Mouse (Mus musculus) heart, postnatal 0 days (tissue): ENCODE measurements around the gene Tubb2a. TPM values are rescaled to one million over a fixed set of nuclear protein-coding genes. Genes with fewer than 3 reads are reported as not detected.

Experiments
- ATAC-seq: fragments of 200-750 bp; cut with Nextera tagmentation; 2 replicates; pipeline ENCODE4 v1.8.0; 2017; ENCODE audit warnings: low read depth, moderate number of reproducible peaks, moderate library complexity; ENCODE audit not compliant: insufficient read depth
- DNase-seq: peaks from one replicate; pipeline ENCODE4 v3.0.0-alpha.2; 2016; ENCODE audit warnings: low spot score
- H3K27ac ChIP-seq: fragments of 300-500 bp; sonication (generic); 2 replicates; pipeline ENCODE4 v1.5.1; 2014; ENCODE audit warnings: low read depth, mild to moderate bottlenecking
- H3K27me3 ChIP-seq: fragments of 300-500 bp; sonication (generic); 2 replicates; pipeline ENCODE4 v1.6.1; 2014; ENCODE audit warnings: low read length, mixed read lengths; ENCODE audit not compliant: control insufficient read depth, insufficient read depth
- H3K36me3 ChIP-seq: fragments of 300-500 bp; sonication (generic); replicated peaks from 2 replicates; pipeline ENCODE4 v1.6.1; 2014; ENCODE audit warnings: low read length, mixed read lengths; ENCODE audit not compliant: control insufficient read depth, insufficient read depth
- H3K4me1 ChIP-seq: fragments of 300-500 bp; sonication (generic); 2 replicates; pipeline ENCODE4 v1.6.1; 2014; ENCODE audit warnings: antibody characterized with exemption; ENCODE audit not compliant: control insufficient read depth, insufficient read depth
- H3K4me2 ChIP-seq: fragments of 300-500 bp; sonication (generic); 2 replicates; pipeline ENCODE4 v1.6.1; 2014; ENCODE audit warnings: low read depth, mild to moderate bottlenecking, low read length, moderate library complexity
- H3K4me3 ChIP-seq: fragments of 300-500 bp; sonication (generic); 2 replicates; pipeline ENCODE4 v1.5.1; 2014; ENCODE audit warnings: low read depth, low read length
- H3K9ac ChIP-seq: fragments of 300-500 bp; sonication (generic); replicated peaks from 2 replicates; pipeline ENCODE4 v1.6.1; 2014; ENCODE audit warnings: low read depth, low read length, mixed read lengths
- H3K9me3 ChIP-seq: fragments of 300-500 bp; sonication (generic); replicated peaks from 2 replicates; pipeline ENCODE4 v1.6.1; 2016; ENCODE audit warnings: low read length; ENCODE audit not compliant: control insufficient read depth
- CTCF ChIP-seq: IDR thresholded peaks from 2 replicates; pipeline ENCODE4 v1.5.1; 2016; ENCODE audit warnings: antibody characterized with exemption, control low read depth, low read depth
- EP300 ChIP-seq: IDR thresholded peaks from 2 replicates; pipeline ENCODE4 v1.6.1; 2016; ENCODE audit warnings: antibody characterized with exemption, low read depth
- WGBS: fragments of 180-500 bp; shearing (Covaris S2); extraction: QIAGEN DNeasy Blood & Tissue Kit; methylation state at CpG from one replicate; pipeline ENCODE4 v1.1.7; 2014; 5-methylcytosine and 5-hydroxymethylcytosine counted together
- polyA plus RNA-seq: library from polyadenylated mRNA; unstranded; fragments of >200 nt; fragmentation: Nextera tagmentation; extraction: Ambion mirVana; gene quantifications from 2 replicates; pipeline ENCODE4 v1.2.1, GENCODE M21; 2015
- total RNA-seq: library from RNA; depleted of rRNA; stranded (reverse); fragments of >200 nt; gene quantifications from 2 replicates; pipeline ENCODE4 v1.2.3, GENCODE M21; 2014; ENCODE audit warnings: low replicate concordance

Gene Tubb2a
- total and polyA plus RNA-seq, 2 experiments from 2014 or later, result 105 to 291 TPM

GRCm38 (mm10) chr13:34047526-34047925, 30.3 kb downstream of the Tubb2a start:
- 88% methylated on average over 3 of the region's 3 CpGs for WGBS
- ATAC-seq, result no peak
- Histone ChIP-seq H3K4me1 (no peaks in the 10 kb centered on the region), H3K9ac (no peak overlapping the region), H3K27ac (no peak overlapping the region), H3K27me3 (no peaks in the 10 kb centered on the region), H3K36me3 (peaks cover 38% of the 10 kb centered on the region), H3K4me2 (no peak overlapping the region), H3K4me3 (no peak overlapping the region), H3K9me3 (no peaks in the 10 kb centered on the region)
- no peak for TF ChIP-seq EP300
- TF ChIP-seq CTCF, result no peak
- no peak for DNase-seq

- H3K9ac ChIP-seq, result no peak overlapping the region
- H3K27ac ChIP-seq, result no peak overlapping the region
- H3K9me3 ChIP-seq, result no peaks in the 10 kb centered on the region
- no peak overlapping the region for H3K4me3 ChIP-seq
- peak; percentile 94 for TF ChIP-seq CTCF
- TF ChIP-seq EP300, result no peak
- ATAC-seq (peak; percentile 91), DNase-seq (peak; percentile 92)
- no peaks in the 10 kb centered on the region for H3K4me1 ChIP-seq
- peaks cover 28% of the 10 kb centered on the region for H3K36me3 ChIP-seq
- WGBS, result 45% methylated on average over 11 of the region's 11 CpGs
- no peak overlapping the region for H3K4me2 ChIP-seq
- H3K27me3 ChIP-seq, result no peaks in the 10 kb centered on the region
These were observed 31.3 kb downstream of the Tubb2a start for GRCm38 (mm10) chr13:34046421-34047012.

GRCm38 (mm10) chr13:34045511-34046249, 32.1 kb downstream of the Tubb2a start:
- H3K27ac ChIP-seq, result no peak overlapping the region
- H3K36me3 ChIP-seq, result peaks cover 22% of the 10 kb centered on the region
- WGBS, result 59% methylated on average over 5 of the region's 5 CpGs

GRCm38 (mm10) chr13:34043716-34044393, 34.0 kb downstream of the Tubb2a start:
- H3K4me2 ChIP-seq, result no peak overlapping the region
- H3K27me3 ChIP-seq, result no peaks in the 10 kb centered on the region
- DNase-seq, result no peak
- no peak overlapping the region for H3K4me3 ChIP-seq
- H3K4me1 ChIP-seq, result 0 out of 2 replicates have a peak, but pooled peaks cover 3% of the 10 kb centered on the region
- H3K36me3 ChIP-seq, result peaks cover 10% of the 10 kb centered on the region; the same call in 1 of the 2 replicates
- H3K27ac ChIP-seq, result no peak overlapping the region
- no peaks in the 10 kb centered on the region for H3K9me3 ChIP-seq
- TF ChIP-seq CTCF (no peak), EP300 (no peak)
- 61% methylated on average over 7 of the region's 7 CpGs for WGBS
- ATAC-seq, result no peak
- H3K9ac ChIP-seq, result no peak overlapping the region

More at GRCm38 (mm10) chr13:34045511-34046249, 32.1 kb downstream of the Tubb2a start:
- Histone ChIP-seq H3K9ac (no peak overlapping the region), H3K4me3 (no peak overlapping the region), H3K4me1 (no peaks in the 10 kb centered on the region), H3K27me3 (no peaks in the 10 kb centered on the region), H3K4me2 (no peak overlapping the region), H3K9me3 (no peaks in the 10 kb centered on the region)
- DNase-seq, result no peak
- TF ChIP-seq CTCF, result no peak
- no peak for TF ChIP-seq EP300
- no peak for ATAC-seq

- H3K36me3 ChIP-seq, result no peaks in the 10 kb centered on the region; the same call in 1 of the 2 replicates
- 90% methylated on average over 3 of the region's 3 CpGs for WGBS
These were observed 37.7 kb downstream of the Tubb2a start for GRCm38 (mm10) chr13:34040091-34040490.

More at GRCm38 (mm10) chr13:34040091-34040490, 37.7 kb downstream of the Tubb2a start:
- no peak overlapping the region for H3K27ac ChIP-seq
- no peak overlapping the region for H3K4me3 ChIP-seq
- TF ChIP-seq EP300, result no peak
- TF ChIP-seq CTCF, result no peak
- DNase-seq, result no peak
- H3K4me2 ChIP-seq, result no peak overlapping the region
- no peaks in the 10 kb centered on the region for H3K27me3 ChIP-seq
- H3K9ac ChIP-seq, result no peak overlapping the region
- peaks cover 8% of the 10 kb centered on the region; the same call in 1 of the 2 replicates for H3K4me1 ChIP-seq
- ATAC-seq, result no peak
- H3K9me3 ChIP-seq, result no peaks in the 10 kb centered on the region
